Mouse (Mus musculus) splenic B cell, adult 2 months (primary cell): ENCODE results near the gene 4930558C23Rik.
"Not testable (repeated sequence)": the region's sequence is repeated elsewhere in the genome, so short reads cannot be mapped to it uniquely, and the experiment has no call there.

ENCODE experiments used
- DNase-seq: peaks from one replicate; pipeline ENCODE4 v3.0.0-alpha.2; 2011; ENCODE audit warnings: low read depth, low spot score
- H3K27me3 ChIP-seq: 2 replicates; pipeline ENCODE4 v1.6.1; 2012; ENCODE audit warnings: mild to moderate bottlenecking, low read length, moderate library complexity, mixed read lengths; ENCODE audit not compliant: control insufficient read depth, poor library complexity, insufficient read depth, severe bottlenecking
- H3K36me3 ChIP-seq: 2 replicates; pipeline ENCODE4 v1.6.1; 2012; ENCODE audit warnings: mild to moderate bottlenecking, low read length, moderate library complexity, mixed read lengths; ENCODE audit not compliant: control insufficient read depth, poor library complexity, insufficient read depth, severe bottlenecking

4930558C23Rik gene

DNA sequence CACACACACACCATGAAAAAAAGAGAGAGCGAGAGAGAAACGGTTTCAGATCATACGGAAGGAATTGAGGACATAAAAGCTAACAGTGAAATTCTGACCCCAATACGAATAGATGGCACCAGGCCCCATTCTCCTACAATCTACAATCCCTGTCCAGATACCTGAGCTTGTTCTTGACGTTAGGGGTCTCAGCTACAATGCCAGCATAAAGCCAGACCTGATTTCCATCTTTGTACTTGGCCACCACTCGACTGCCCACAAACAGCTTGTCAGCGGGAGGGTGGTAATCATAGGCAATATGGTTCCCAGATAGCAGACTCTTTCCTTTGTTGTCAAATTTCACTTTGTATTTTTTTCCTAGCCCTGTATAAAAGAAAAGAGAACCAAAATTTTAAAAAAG lies 56.2 kb downstream of the 4930558C23Rik start:
- DNase-seq = no peak
- Histone ChIP-seq H3K36me3 (peaks cover 8% of the 10 kb centered on the region), H3K27me3 (no peaks in the 10 kb centered on the region)

GRCm38 (mm10) chr3:95343356-95344000 lies 59.2 kb downstream of the 4930558C23Rik start:
- peaks cover 26% of the 10 kb centered on the region for H3K36me3 ChIP-seq
- not testable (repeated sequence) for H3K27me3 ChIP-seq, DNase-seq

- DNase-seq = no peak
- Histone ChIP-seq H3K27me3 (no peaks in the 10 kb centered on the region), H3K36me3 (peaks cover 20% of the 10 kb centered on the region)
Observed at GRCm38 (mm10) chr3:95338251-95338650, 64.4 kb downstream of the 4930558C23Rik start.

DNA sequence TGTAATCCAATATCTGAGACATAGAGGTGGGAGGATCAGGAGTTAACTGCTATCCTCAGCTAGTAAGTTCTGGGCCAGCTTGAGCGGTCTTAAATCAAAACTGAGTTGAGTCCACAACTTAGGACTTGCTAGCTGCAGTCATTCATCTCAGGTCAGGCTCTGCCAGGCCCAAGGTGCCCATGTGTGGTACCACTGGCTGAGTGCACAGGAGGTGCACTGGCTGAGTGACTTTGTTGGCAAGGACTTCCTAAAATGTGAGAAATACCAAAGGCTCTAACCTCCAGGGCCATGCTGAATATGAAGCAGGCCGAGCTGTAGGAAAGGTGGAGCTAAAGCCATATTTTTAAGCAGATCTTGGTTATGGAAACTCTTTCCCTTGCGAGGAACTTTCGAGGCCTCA lies 65.3 kb downstream of the 4930558C23Rik start:
- DNase-seq = no peak
- H3K27me3 ChIP-seq = no peaks in the 10 kb centered on the region
- H3K36me3 ChIP-seq = peaks cover 20% of the 10 kb centered on the region
